Mouse (Mus musculus): ENCODE measurements around the gene Tbc1d10b. TPM values are rescaled to one million over a fixed set of nuclear protein-coding genes. Genes with fewer than 3 reads are reported as not detected.

Gene Tbc1d10b
- total and polyA plus RNA-seq, 3 experiments = 37.4 to 70.3 TPM; not detected in 1

DNA sequence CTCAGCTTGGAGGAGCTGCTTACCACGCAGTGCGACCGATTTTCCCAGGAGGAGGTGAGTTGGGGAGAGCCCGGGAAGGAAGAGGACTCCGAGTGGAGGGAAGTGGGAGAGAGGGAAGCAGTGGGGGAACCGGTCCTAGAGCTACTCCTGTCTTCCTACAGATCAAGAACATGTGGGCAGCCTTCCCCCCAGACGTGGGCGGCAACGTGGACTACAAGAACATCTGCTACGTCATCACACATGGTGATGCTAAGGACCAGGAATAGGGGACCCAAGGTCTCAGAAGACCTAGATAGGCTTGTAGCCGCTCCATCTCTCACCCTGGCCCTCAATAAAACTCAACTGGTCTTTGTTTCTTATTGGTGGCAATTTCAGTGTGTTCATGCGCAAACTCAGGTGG lies 5.7 kb upstream of the Tbc1d10b start:
- no peak overlapping the region for H3K4me3 ChIP-seq (ENCODE audit: control insufficient read depth in 1 of 2, insufficient read depth in 1 of 2, low read depth in 2 of 2, low read length in 2 of 2)
- peaks cover 3% of the 10 kb centered on the region for H3K79me2 ChIP-seq (ENCODE audit: control insufficient read depth, insufficient read depth, low read length, poor library complexity)
- H3K27ac ChIP-seq (ENCODE audit: control insufficient read depth, low read depth, low read length) = no peak overlapping the region
- no peaks in the 10 kb centered on the region for H3K27me3 ChIP-seq (ENCODE audit: control insufficient read depth in 1 of 2, insufficient read depth in 2 of 2, low read length in 2 of 2)
- H3K9me3 ChIP-seq (replicated peaks; ENCODE audit: insufficient read depth, low read length) = no peaks in the 10 kb centered on the region
- DNase-seq (ENCODE audit: low read depth, low spot score) = no peak
- no peak overlapping the region for H3K9ac ChIP-seq (ENCODE audit: control insufficient read depth, low read depth, low read length, poor library complexity, severe bottlenecking)
- TF ChIP-seq MAZ (IDR thresholded peaks at IDR 0.05; ENCODE audit: low read depth, low read length) = no peak
- peaks cover 17 to 41% of the 10 kb centered on the region in 2 experiments for H3K4me1 ChIP-seq (ENCODE audit: control insufficient read depth in 1 of 2, insufficient read depth in 2 of 2, low read length in 2 of 2)
- H3K36me3 ChIP-seq (ENCODE audit: control insufficient read depth in 1 of 2, insufficient read depth in 2 of 2, low read length in 2 of 2) = peaks cover 0 to 24% of the 10 kb centered on the region in 2 experiments; a peak in 2 of 4 replicates

DNA sequence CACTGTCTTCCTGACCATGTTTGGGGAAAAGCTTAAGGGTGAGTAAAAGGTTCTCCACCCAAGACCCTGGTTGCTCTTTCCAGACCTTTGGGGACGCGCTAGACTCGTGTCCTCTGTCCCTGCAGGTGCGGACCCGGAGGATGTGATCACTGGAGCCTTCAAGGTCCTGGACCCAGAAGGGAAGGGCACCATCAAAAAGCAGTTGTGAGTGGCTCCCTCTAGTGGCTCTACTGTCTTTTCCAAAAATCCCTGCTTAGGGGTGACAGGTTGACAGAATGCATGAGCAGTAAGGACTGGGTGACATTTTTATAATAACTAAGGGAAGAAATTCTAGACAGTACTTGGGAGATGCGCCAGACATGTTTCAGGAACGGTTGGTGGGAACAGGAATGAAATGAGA lies 5.2 kb upstream of the Tbc1d10b start:
- no peak overlapping the region for H3K4me3 ChIP-seq (ENCODE audit: control insufficient read depth in 1 of 2, insufficient read depth in 1 of 2, low read depth in 2 of 2, low read length in 2 of 2)
- peaks cover 15 to 37% of the 10 kb centered on the region in 2 experiments for H3K4me1 ChIP-seq (ENCODE audit: control insufficient read depth in 1 of 2, insufficient read depth in 2 of 2, low read length in 2 of 2)
- no peaks in the 10 kb centered on the region for H3K9me3 ChIP-seq (replicated peaks; ENCODE audit: insufficient read depth, low read length)
- no peak overlapping the region for H3K27ac ChIP-seq (ENCODE audit: control insufficient read depth, low read depth, low read length)
- H3K9ac ChIP-seq (ENCODE audit: control insufficient read depth, low read depth, low read length, poor library complexity, severe bottlenecking) = no peak overlapping the region
- TF ChIP-seq ZNF384 (IDR thresholded peaks at IDR 0.05; ENCODE audit: low read depth, low read length) (no peak), RAD21 (IDR thresholded peaks at IDR 0.05; ENCODE audit: low read depth, low read length) (peak; percentile 44), CTCF (IDR thresholded peaks at IDR 0.05 in 2 of 3, conservative IDR thresholded peaks at IDR 0.05 in 1 of 3; ENCODE audit: control insufficient read depth in 1 of 3, insufficient read depth in 1 of 3, low read depth in 2 of 3, low read length in 3 of 3, poor library complexity in 1 of 3, severe bottlenecking in 1 of 3) (peak; percentile 69 to 81 (median 74)), SMC3 (IDR thresholded peaks at IDR 0.05; ENCODE audit: low read depth, low read length) (peak; percentile 59), CHD1 (IDR thresholded peaks at IDR 0.05; ENCODE audit: low read depth, low read length) (no peak), MAX (IDR thresholded peaks at IDR 0.05; ENCODE audit: low read length) (no peak; the same call in 1 of the 2 replicates)
- H3K79me2 ChIP-seq (ENCODE audit: control insufficient read depth, insufficient read depth, low read length, poor library complexity) = peaks cover 3% of the 10 kb centered on the region
- DNase-seq (ENCODE audit: low read depth, low spot score) = peak; percentile 81
- no peaks in the 10 kb centered on the region for H3K27me3 ChIP-seq (ENCODE audit: control insufficient read depth in 1 of 2, insufficient read depth in 2 of 2, low read length in 2 of 2)
- peaks cover 0 to 21% of the 10 kb centered on the region in 2 experiments; a peak in 2 of 4 replicates for H3K36me3 ChIP-seq (ENCODE audit: control insufficient read depth in 1 of 2, insufficient read depth in 2 of 2, low read length in 2 of 2)

DNA sequence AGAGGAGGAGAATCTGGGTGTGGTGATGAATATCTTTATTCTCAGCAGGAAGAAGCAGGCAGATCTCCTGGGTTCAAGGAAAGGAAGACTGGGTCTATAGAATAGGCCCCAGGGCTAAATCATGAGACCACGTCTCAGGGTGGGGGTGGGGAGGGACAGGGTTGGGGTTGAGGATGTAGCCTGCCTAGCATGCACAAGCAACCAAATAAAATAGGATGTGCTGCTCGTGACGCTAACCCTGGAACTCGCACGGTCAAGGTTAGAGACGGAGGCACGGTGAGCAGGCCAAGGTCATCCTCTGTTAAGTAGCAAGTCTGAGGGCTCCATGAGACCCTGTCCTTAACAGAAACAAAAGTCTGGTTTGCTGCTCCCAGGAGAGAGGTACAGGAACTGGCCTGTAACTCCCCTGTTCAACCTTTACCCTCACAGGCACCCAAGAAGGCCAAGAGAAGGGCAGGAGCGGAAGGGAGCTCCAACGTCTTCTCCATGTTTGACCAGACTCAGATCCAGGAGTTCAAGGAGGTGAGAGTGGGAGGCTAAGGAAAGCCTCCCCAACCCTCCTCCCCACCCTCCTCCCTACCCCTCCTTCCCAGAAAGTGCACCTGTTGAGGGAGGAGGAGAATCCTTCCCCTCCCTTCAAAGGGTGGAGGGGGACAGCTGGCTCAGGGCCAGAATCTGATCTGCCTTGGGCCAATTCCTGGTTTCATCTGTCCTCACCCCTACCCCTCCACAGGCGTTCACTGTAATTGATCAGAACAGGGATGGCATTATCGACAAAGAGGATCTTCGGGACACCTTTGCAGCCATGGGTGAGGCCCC lies 4.4 kb upstream of the Tbc1d10b start:
- peaks cover 9 to 29% of the 10 kb centered on the region in 2 experiments for H3K4me1 ChIP-seq (ENCODE audit: control insufficient read depth in 1 of 2, insufficient read depth in 2 of 2, low read length in 2 of 2)

More for the DNA sequence above, 4.4 kb upstream of the Tbc1d10b start:
- H3K9ac ChIP-seq (ENCODE audit: control insufficient read depth, low read depth, low read length, poor library complexity, severe bottlenecking) = no peak overlapping the region
- H3K27me3 ChIP-seq (ENCODE audit: control insufficient read depth in 1 of 2, insufficient read depth in 2 of 2, low read length in 2 of 2) = no peaks in the 10 kb centered on the region
- peaks cover 6% of the 10 kb centered on the region for H3K79me2 ChIP-seq (ENCODE audit: control insufficient read depth, insufficient read depth, low read length, poor library complexity)
- H3K27ac ChIP-seq (ENCODE audit: control insufficient read depth, low read depth, low read length) = no peak overlapping the region
- no peak overlapping the region for H3K4me3 ChIP-seq (ENCODE audit: control insufficient read depth in 1 of 2, insufficient read depth in 1 of 2, low read depth in 2 of 2, low read length in 2 of 2)
- H3K36me3 ChIP-seq (ENCODE audit: control insufficient read depth in 1 of 2, insufficient read depth in 2 of 2, low read length in 2 of 2) = peaks cover 0 to 15% of the 10 kb centered on the region in 2 experiments; a peak in 2 of 4 replicates
- no peak for TF ChIP-seq CTCF (IDR thresholded peaks at IDR 0.05 in 2 of 3, conservative IDR thresholded peaks at IDR 0.05 in 1 of 3; ENCODE audit: control insufficient read depth in 1 of 3, insufficient read depth in 1 of 3, low read depth in 2 of 3, low read length in 3 of 3, poor library complexity in 1 of 3, severe bottlenecking in 1 of 3)
- TF ChIP-seq TAL1 (IDR thresholded peaks at IDR 0.05; ENCODE audit: low read length) = no peak
- no peak for TF ChIP-seq POLR2AphosphoS5 (IDR thresholded peaks at IDR 0.05; ENCODE audit: borderline replicate concordance, low read depth, low read length)
- TF ChIP-seq CHD1 (IDR thresholded peaks at IDR 0.05; ENCODE audit: low read depth, low read length) = no peak
- no peak for TF ChIP-seq SIN3A (IDR thresholded peaks at IDR 0.05; ENCODE audit: low read length)
- TF ChIP-seq POLR2A (IDR thresholded peaks at IDR 0.05; ENCODE audit: control insufficient read depth in 1 of 2, insufficient read depth in 1 of 2, low read depth in 1 of 2, low read length in 2 of 2, poor library complexity in 1 of 2) = no peak
- TF ChIP-seq ZKSCAN1 (IDR thresholded peaks at IDR 0.05; ENCODE audit: low read depth, low read length) = no peak
- TF ChIP-seq TBP (IDR thresholded peaks at IDR 0.05; ENCODE audit: low read depth, low read length) = no peak
- H3K9me3 ChIP-seq (replicated peaks; ENCODE audit: insufficient read depth, low read length) = no peaks in the 10 kb centered on the region
- no peak for DNase-seq (ENCODE audit: low read depth, low spot score)

Measured in MEL (cell line).